Mouse (Mus musculus) liver, embryonic 16.5 days (tissue): ENCODE data around the gene Mef2d. TPM values are rescaled to one million over a fixed set of nuclear protein-coding genes. Genes with fewer than 3 reads are reported as not detected.

Experiments used
- ATAC-seq: fragments of 200-750 bp; cut with Nextera tagmentation; 2 replicates; pipeline ENCODE4 v1.8.0; 2017; ENCODE audit warnings: low read depth, mild to moderate bottlenecking, moderate number of reproducible peaks, moderate library complexity
- H3K27ac ChIP-seq: fragments of 300-500 bp; sonication (generic); 2 replicates; pipeline ENCODE4 v1.5.1; 2014; ENCODE audit warnings: mild to moderate bottlenecking, low read length
- H3K27me3 ChIP-seq: fragments of 300-500 bp; sonication (generic); 2 replicates; pipeline ENCODE4 v1.6.1; 2014; ENCODE audit warnings: low read depth, low read length, mixed read lengths; ENCODE audit not compliant: control insufficient read depth, insufficient read depth
- H3K36me3 ChIP-seq: fragments of 300-500 bp; sonication (generic); 2 replicates; pipeline ENCODE4 v1.6.1; 2014; ENCODE audit warnings: mild to moderate bottlenecking; ENCODE audit not compliant: control insufficient read depth, insufficient read depth
- H3K4me1 ChIP-seq: fragments of 300-500 bp; sonication (generic); 2 replicates; pipeline ENCODE4 v1.6.1; 2014; ENCODE audit warnings: low read depth, low read length, mixed read lengths; ENCODE audit not compliant: control insufficient read depth
- H3K4me2 ChIP-seq: fragments of 300-500 bp; sonication (generic); 2 replicates; pipeline ENCODE4 v1.6.1; 2014; ENCODE audit warnings: low read depth, low read length, mixed read lengths
- H3K4me3 ChIP-seq: fragments of 300-500 bp; sonication (generic); 2 replicates; pipeline ENCODE4 v1.5.1; 2014; ENCODE audit warnings: low read depth, mild to moderate bottlenecking, low read length
- H3K9ac ChIP-seq: fragments of 300-500 bp; sonication (generic); 2 replicates; pipeline ENCODE4 v1.6.1; 2014; ENCODE audit warnings: low read depth, low read length
- H3K9me3 ChIP-seq: fragments of 300-500 bp; sonication (generic); replicated peaks from 2 replicates; pipeline ENCODE4 v1.6.1; 2016; ENCODE audit warnings: low read length; ENCODE audit not compliant: control insufficient read depth
- WGBS: fragments of 180-500 bp; shearing (Covaris S2); extraction: QIAGEN DNeasy Blood & Tissue Kit; methylation state at CpG from one replicate; pipeline ENCODE4 v1.1.7; 2014; ENCODE audit not compliant: insufficient replicate concordance; 5-methylcytosine and 5-hydroxymethylcytosine counted together
- polyA plus RNA-seq: library from polyadenylated mRNA; unstranded; fragments of >200 nt; fragmentation: Nextera tagmentation; extraction: Ambion mirVana; gene quantifications from 2 replicates; pipeline ENCODE4 v1.2.1, GENCODE M21; 2015

Gene Mef2d
- 5.2 and 7.9 TPM in 2 replicates for polyA plus RNA-seq

- under 1% methylated on average over 52 of the region's 52 CpGs for WGBS
- Histone ChIP-seq H3K9ac (peak within 1 kb of the TSS; percentile 87), H3K27ac (peak within 1 kb of the TSS; percentile 97), H3K4me2 (peak within 1 kb of the TSS; percentile 98), H3K9me3 (no peaks in the 10 kb centered on the region), H3K4me3 (peak within 1 kb of the TSS; percentile 86), H3K4me1 (peaks cover 76% of the 10 kb centered on the region), H3K36me3 (no peaks in the 10 kb centered on the region), H3K27me3 (no peaks in the 10 kb centered on the region; the same call in 1 of the 2 replicates)
- ATAC-seq: peak; percentile 84
These were observed at the start of gene Mef2d for GRCm38 (mm10) chr3:88141787-88142523. Mef2d (plus strand) TSS chr3:88142372.

DNA sequence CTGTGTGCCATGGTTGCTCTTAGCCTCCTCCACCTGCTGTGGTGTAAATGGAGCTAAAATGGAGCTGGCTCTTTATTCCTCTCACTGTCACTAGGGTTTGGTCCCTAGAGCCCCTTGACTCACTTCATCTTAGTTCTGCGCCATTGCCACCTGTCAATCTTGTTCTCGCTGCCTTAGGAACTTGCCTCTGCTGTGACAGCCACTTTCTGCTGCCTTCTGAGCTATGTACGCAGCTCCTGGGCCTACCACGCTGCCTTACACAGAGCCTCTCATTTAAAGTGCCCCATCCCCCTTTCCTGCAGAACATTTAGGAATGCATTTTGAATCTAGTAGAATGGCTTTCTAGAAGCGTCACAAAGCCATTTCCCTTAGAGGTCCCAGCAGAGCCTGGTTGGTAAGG, 48.0 kb upstream of the Mef2d start:
- no peaks in the 10 kb centered on the region for H3K4me1 ChIP-seq
- ATAC-seq: no peak
- no peaks in the 10 kb centered on the region for H3K9me3 ChIP-seq
- peaks cover 27% of the 10 kb centered on the region for H3K36me3 ChIP-seq
- no peaks in the 10 kb centered on the region for H3K27me3 ChIP-seq
- H3K9ac ChIP-seq: no peak overlapping the region
- H3K4me2 ChIP-seq: no peak overlapping the region
- no peak overlapping the region for H3K27ac ChIP-seq
- no peak overlapping the region for H3K4me3 ChIP-seq
- WGBS: 83% methylated on average over 5 of the region's 5 CpGs

- WGBS: 53% methylated on average over 6 of the region's 6 CpGs
- H3K9me3 ChIP-seq: no peaks in the 10 kb centered on the region
- H3K9ac ChIP-seq: no peak overlapping the region
- H3K4me3 ChIP-seq: no peak overlapping the region
- peaks cover 13% of the 10 kb centered on the region for H3K36me3 ChIP-seq
- no peak overlapping the region for H3K4me2 ChIP-seq
- no peaks in the 10 kb centered on the region for H3K4me1 ChIP-seq
- no peaks in the 10 kb centered on the region for H3K27me3 ChIP-seq
- ATAC-seq: no peak
- H3K27ac ChIP-seq: no peak overlapping the region
These were observed 44.5 kb upstream of the Mef2d start for GRCm38 (mm10) chr3:88097666-88098065.

GRCm38 (mm10) chr3:88100251-88100650, 41.9 kb upstream of the Mef2d start:
- Histone ChIP-seq H3K27ac (no peak overlapping the region), H3K9ac (no peak overlapping the region), H3K27me3 (no peaks in the 10 kb centered on the region), H3K36me3 (peaks cover 12% of the 10 kb centered on the region), H3K4me2 (no peak overlapping the region), H3K9me3 (no peaks in the 10 kb centered on the region), H3K4me3 (no peak overlapping the region), H3K4me1 (no peaks in the 10 kb centered on the region)
- 47% methylated on average over 3 of the region's 3 CpGs for WGBS
- no peak for ATAC-seq

- Histone ChIP-seq H3K4me1 (no peaks in the 10 kb centered on the region), H3K27ac (no peak overlapping the region), H3K4me2 (no peak overlapping the region), H3K36me3 (peaks cover 12% of the 10 kb centered on the region), H3K27me3 (no peaks in the 10 kb centered on the region), H3K4me3 (no peak overlapping the region), H3K9me3 (no peaks in the 10 kb centered on the region), H3K9ac (no peak overlapping the region)
- ATAC-seq: no peak
- 73% methylated on average over 7 of the region's 7 CpGs for WGBS
These were observed 40.4 kb upstream of the Mef2d start for GRCm38 (mm10) chr3:88101736-88102135.

DNA sequence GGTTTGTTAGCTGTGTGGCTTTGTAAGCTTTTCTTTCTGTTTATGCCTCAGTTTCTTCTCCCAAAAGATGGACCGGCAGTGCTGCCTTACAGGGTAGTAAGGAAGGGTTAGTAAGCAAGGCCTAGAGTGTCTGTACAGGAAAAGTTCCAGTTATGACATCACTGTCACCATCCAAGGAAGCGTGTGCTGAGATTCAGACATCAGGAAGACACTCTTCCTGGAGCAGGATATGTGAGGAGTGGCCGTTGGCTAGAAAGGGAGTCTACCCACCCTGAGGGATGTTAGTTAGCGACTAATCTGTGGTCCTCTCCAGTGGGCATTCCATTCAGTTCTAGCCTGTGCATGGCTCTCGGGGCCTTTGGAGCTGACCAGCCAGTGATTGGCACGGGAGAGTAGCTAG, 40.0 kb upstream of the Mef2d start:
- Histone ChIP-seq H3K4me1 (no peaks in the 10 kb centered on the region), H3K36me3 (peaks cover 12% of the 10 kb centered on the region), H3K4me3 (no peak overlapping the region), H3K27me3 (no peaks in the 10 kb centered on the region), H3K27ac (peak overlapping the region; percentile 49; the same call in 1 of the 2 replicates), H3K9me3 (no peaks in the 10 kb centered on the region), H3K4me2 (no peak overlapping the region), H3K9ac (no peak overlapping the region)
- WGBS: 61% methylated on average over 6 of the region's 6 CpGs
- peak; percentile 35 for ATAC-seq

- peak; percentile 67 for ATAC-seq
- peaks cover 12% of the 10 kb centered on the region for H3K36me3 ChIP-seq
These were observed 39.6 kb upstream of the Mef2d start for GRCm38 (mm10) chr3:88102611-88103010.

GRCm38 (mm10) chr3:88106126-88106525, 36.0 kb upstream of the Mef2d start:
- no peak overlapping the region for H3K9ac ChIP-seq
- no peak overlapping the region for H3K4me3 ChIP-seq
- H3K4me1 ChIP-seq: no peaks in the 10 kb centered on the region
- H3K9me3 ChIP-seq: no peaks in the 10 kb centered on the region
- WGBS: 80% methylated on average over 4 of the region's 4 CpGs
- H3K27ac ChIP-seq: no peak overlapping the region
- peaks cover 14% of the 10 kb centered on the region for H3K36me3 ChIP-seq
- ATAC-seq: no peak
- H3K27me3 ChIP-seq: no peaks in the 10 kb centered on the region
- no peak overlapping the region for H3K4me2 ChIP-seq

More at GRCm38 (mm10) chr3:88102611-88103010, 39.6 kb upstream of the Mef2d start:
- no peak overlapping the region for H3K9ac ChIP-seq
- H3K4me3 ChIP-seq: no peak overlapping the region
- H3K4me1 ChIP-seq: no peaks in the 10 kb centered on the region
- H3K27me3 ChIP-seq: no peaks in the 10 kb centered on the region
- H3K4me2 ChIP-seq: no peak overlapping the region
- H3K27ac ChIP-seq: peak overlapping the region; percentile 49; the same call in 1 of the 2 replicates
- H3K9me3 ChIP-seq: no peaks in the 10 kb centered on the region
- 47% methylated on average over 6 of the region's 6 CpGs for WGBS

GRCm38 (mm10) chr3:88109126-88109525, 33.0 kb upstream of the Mef2d start:
- peaks cover 16% of the 10 kb centered on the region for H3K36me3 ChIP-seq
- no peaks in the 10 kb centered on the region for H3K27me3 ChIP-seq
- no peak overlapping the region for H3K27ac ChIP-seq
- no peak overlapping the region for H3K4me3 ChIP-seq
- H3K9ac ChIP-seq: no peak overlapping the region
- no peak for ATAC-seq
- WGBS: 86% methylated on average over 6 of the region's 6 CpGs
- H3K9me3 ChIP-seq: no peaks in the 10 kb centered on the region
- no peak overlapping the region for H3K4me2 ChIP-seq
- no peaks in the 10 kb centered on the region for H3K4me1 ChIP-seq
